Comparison of ENCODE assay signal across 45 mouse cellular contexts in the genomic region with DNA sequence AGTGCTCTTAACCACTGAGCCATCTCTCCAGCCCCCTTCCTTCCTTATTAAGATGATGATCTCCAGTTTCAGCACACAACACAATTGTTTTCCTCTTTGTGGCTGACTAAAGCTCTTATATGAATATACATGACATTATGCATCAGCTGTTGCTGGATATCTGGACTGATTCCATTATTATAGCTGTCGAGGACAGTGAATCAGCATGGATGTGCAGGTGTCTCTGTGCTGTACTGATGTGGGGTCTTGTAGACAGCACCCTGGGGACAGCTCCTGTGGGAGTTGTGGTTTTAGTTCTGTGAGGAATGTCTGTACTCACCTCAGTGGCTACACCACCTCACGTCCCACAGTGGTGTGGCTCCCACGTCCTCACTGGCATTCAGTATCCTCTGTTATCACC. TPM values are rescaled to one million over a fixed set of nuclear protein-coding genes. Genes with fewer than 3 reads are reported as not detected.
"Had no signal": no experiment of that assay in that cellular context is flagged by ENCODE, and none has a peak within 500 bp of the region (broad histone marks: within the 10 kb centered on the region; RNA-seq: fewer than 3 reads in every experiment).

No protein-coding gene starts in this region.

- H3K27me3 ChIP-seq: limb, embryonic 12.5 days; limb, embryonic 13.5 days; limb, embryonic 15.5 days; liver, embryonic 13.5 days; liver, embryonic 15.5 days; lung, embryonic 15.5 days; midbrain, embryonic 12.5 days; midbrain, embryonic 13.5 days; midbrain, embryonic 15.5 days; neural tube, embryonic 12.5 days had no signal

- DNase-seq: left cerebral cortex, postnatal 4 days; liver; liver, embryonic 13.5 days; liver, postnatal 0 days; lung, adult 2 months; lung, embryonic 14.5 days; lung, postnatal 10 days; lung, postnatal 14 days; lung, postnatal 36 days; lung, postnatal 4 days; midbrain, embryonic 14.5 days had no signal

- H3K4me2 ChIP-seq: limb, embryonic 12.5 days; limb, embryonic 13.5 days; limb, embryonic 15.5 days; liver, embryonic 11.5 days; liver, embryonic 12.5 days; liver, embryonic 13.5 days; liver, embryonic 15.5 days; lung, embryonic 14.5 days; lung, embryonic 15.5 days; midbrain, embryonic 11.5 days; midbrain, embryonic 12.5 days; midbrain, embryonic 13.5 days; midbrain, embryonic 15.5 days; neural tube, embryonic 12.5 days had no signal

- H3K36me3 ChIP-seq: limb, embryonic 10.5 days; limb, embryonic 12.5 days; limb, embryonic 13.5 days; limb, embryonic 15.5 days; liver, embryonic 12.5 days; liver, embryonic 13.5 days; liver, embryonic 15.5 days; lung, embryonic 15.5 days; midbrain, embryonic 10.5 days; midbrain, embryonic 12.5 days; midbrain, embryonic 13.5 days; midbrain, embryonic 15.5 days; neural tube, embryonic 12.5 days had no signal

- ATAC-seq: liver, embryonic 12.5 days; liver, postnatal 0 days; lung, postnatal 0 days; midbrain, embryonic 13.5 days; midbrain, embryonic 15.5 days; midbrain, embryonic 16.5 days had no signal

- H3K4me3 ChIP-seq: left cerebral cortex, adult 2 months; limb, embryonic 10.5 days; limb, embryonic 12.5 days; limb, embryonic 13.5 days; limb, embryonic 15.5 days; liver, embryonic 12.5 days; liver, embryonic 13.5 days; liver, embryonic 15.5 days; lung, embryonic 15.5 days; megakaryocyte, embryonic 14.5 days; midbrain, embryonic 10.5 days; midbrain, embryonic 12.5 days; midbrain, embryonic 13.5 days; midbrain, embryonic 15.5 days; neural tube, embryonic 12.5 days had no signal

RNA-seq across cellular contexts. Expression of a gene that starts 18.5 kb away (rescaled TPM):
- total RNA-seq: left cerebral cortex, adult 18-20 months; left cerebral cortex, adult 2 months; left cerebral cortex, adult 8-10 months; left cerebral cortex, postnatal 14 days; left cerebral cortex, postnatal 25 days; left cerebral cortex, postnatal 36 days; liver, adult 2 months; megakaryocyte progenitor cell, adult 5-6 weeks; megakaryocyte-erythroid progenitor cell, adult 5-6 weeks; monocyte, adult 5-6 weeks had no signal
- polyA plus RNA-seq: limb, embryonic 11.5 days; limb, embryonic 12.5 days; limb, embryonic 13.5 days; liver, adult 2 months; liver, embryonic 12.5 days; liver, embryonic 13.5 days; liver, embryonic 14.5 days; liver, embryonic 15.5 days; liver, embryonic 16.5 days; liver, postnatal 0 days; lung, embryonic 14.5 days; macrophage; midbrain, embryonic 10.5 days; midbrain, embryonic 11.5 days; midbrain, embryonic 12.5 days; midbrain, embryonic 13.5 days; midbrain, embryonic 14.5 days; midbrain, embryonic 15.5 days; midbrain, embryonic 16.5 days; midbrain, postnatal 0 days; neural tube, embryonic 11.5 days; neural tube, embryonic 12.5 days had no signal

RNA-seq across cellular contexts. Expression of a gene that starts 22.4 kb away (rescaled TPM):
- total RNA-seq: liver, adult 2 months; megakaryocyte progenitor cell, adult 5-6 weeks; megakaryocyte-erythroid progenitor cell, adult 5-6 weeks; monocyte, adult 5-6 weeks had no signal
- polyA plus RNA-seq: limb, embryonic 10.5 days; limb, embryonic 11.5 days; limb, embryonic 12.5 days; liver, adult 2 months; liver, embryonic 11.5 days; liver, embryonic 12.5 days; liver, embryonic 14.5 days; liver, embryonic 15.5 days; liver, postnatal 0 days; lung, embryonic 14.5 days; macrophage had no signal

RNA-seq across cellular contexts. Expression of a gene that starts 47.0 kb away (rescaled TPM):
- total RNA-seq: megakaryocyte progenitor cell, adult 5-6 weeks; megakaryocyte-erythroid progenitor cell, adult 5-6 weeks; midbrain, postnatal 0 days; monocyte, adult 5-6 weeks had no signal
- polyA plus RNA-seq: limb, embryonic 10.5 days; limb, embryonic 11.5 days; limb, embryonic 12.5 days; limb, embryonic 13.5 days; limb, embryonic 15.5 days; liver, embryonic 11.5 days; liver, embryonic 12.5 days; liver, embryonic 13.5 days; liver, embryonic 14.5 days; liver, embryonic 15.5 days; liver, embryonic 16.5 days; liver, postnatal 0 days; lung, embryonic 14.5 days; lung, embryonic 15.5 days; lung, embryonic 16.5 days; macrophage; midbrain, embryonic 10.5 days; midbrain, embryonic 11.5 days; midbrain, embryonic 12.5 days; midbrain, embryonic 13.5 days; midbrain, embryonic 14.5 days; neural tube, embryonic 11.5 days; neural tube, embryonic 12.5 days had no signal

RNA-seq across cellular contexts. Expression of a gene that starts 58.3 kb away (rescaled TPM):
- total RNA-seq: liver, adult 2 months; megakaryocyte progenitor cell, adult 5-6 weeks; megakaryocyte-erythroid progenitor cell, adult 5-6 weeks; monocyte, adult 5-6 weeks had no signal
- polyA plus RNA-seq: liver, adult 2 months; liver, embryonic 12.5 days; liver, embryonic 13.5 days; liver, embryonic 15.5 days; liver, embryonic 16.5 days; liver, postnatal 0 days; macrophage had no signal
